Mouse (Mus musculus) testis, adult 2 months (tissue): ENCODE data around the gene Zfp64. TPM values are rescaled to one million over a fixed set of nuclear protein-coding genes. Genes with fewer than 3 reads are reported as not detected.

ENCODE experiments used
- H3K27ac ChIP-seq: fragments of 200-500 bp; 2 replicates; pipeline ENCODE4 v1.5.1; 2012; ENCODE audit warnings: low read depth, low read length; ENCODE audit not compliant: control insufficient read depth, insufficient read depth
- H3K27me3 ChIP-seq: fragments of 200-500 bp; 2 replicates; pipeline ENCODE4 v1.6.1; 2012; ENCODE audit warnings: mild to moderate bottlenecking, low read length, moderate library complexity; ENCODE audit not compliant: control insufficient read depth, insufficient read depth
- H3K36me3 ChIP-seq: fragments of 200-500 bp; 2 replicates; pipeline ENCODE4 v1.6.1; 2012; ENCODE audit warnings: mild to moderate bottlenecking, low read length; ENCODE audit not compliant: control insufficient read depth, insufficient read depth
- H3K4me1 ChIP-seq: fragments of 200-500 bp; 2 replicates; pipeline ENCODE4 v1.6.1; 2012; ENCODE audit warnings: low read length; ENCODE audit not compliant: control insufficient read depth, insufficient read depth
- H3K4me3 ChIP-seq: fragments of 200-500 bp; 2 replicates; pipeline ENCODE4 v1.5.1; 2012; ENCODE audit warnings: low read depth, mild to moderate bottlenecking, low read length, moderate library complexity, mixed read lengths; ENCODE audit not compliant: control insufficient read depth
- CTCF ChIP-seq: fragments of 200-500 bp; IDR thresholded peaks from 2 replicates; pipeline ENCODE4 v1.5.1; 2012; ENCODE audit warnings: low read depth, mild to moderate bottlenecking, inconsistent platforms, low read length, moderate library complexity; ENCODE audit not compliant: control insufficient read depth, insufficient read depth, insufficient replicate concordance
- POLR2A ChIP-seq: fragments of 200-500 bp; IDR thresholded peaks from 2 replicates; pipeline ENCODE4 v1.6.1; 2012; ENCODE audit warnings: low read depth, mild to moderate bottlenecking, inconsistent platforms, low read length, moderate library complexity; ENCODE audit not compliant: control insufficient read depth
- polyA plus RNA-seq: library from polyadenylated mRNA; depleted of rRNA; stranded (reverse); fragments of >200 nt; gene quantifications from 2 replicates; pipeline ENCODE4 v1.2.3, GENCODE M21; 2012

The Zfp64 gene
- polyA plus RNA-seq, 1 experiment: 3.4 TPM

- Histone ChIP-seq H3K4me1 (no peaks in the 10 kb centered on the region), H3K27me3 (no peaks in the 10 kb centered on the region), H3K36me3 (no peaks in the 10 kb centered on the region), H3K4me3 (no peak overlapping the region), H3K27ac (no peak overlapping the region)
- TF ChIP-seq CTCF: no peak
- TF ChIP-seq POLR2A: no peak
Measured at GRCm38 (mm10) chr2:168944011-168944410, 11.4 kb downstream of the Zfp64 start.

GRCm38 (mm10) chr2:168939941-168940340 lies 15.4 kb downstream of the Zfp64 start:
- Histone ChIP-seq H3K27ac (no peak overlapping the region), H3K4me3 (no peak overlapping the region), H3K36me3 (no peaks in the 10 kb centered on the region), H3K27me3 (no peaks in the 10 kb centered on the region), H3K4me1 (peaks cover 4% of the 10 kb centered on the region)
- TF ChIP-seq POLR2A (no peak), CTCF (no peak)

GRCm38 (mm10) chr2:168939261-168939933 lies 16.0 kb downstream of the Zfp64 start:
- H3K36me3 ChIP-seq: no peaks in the 10 kb centered on the region
- H3K4me1 ChIP-seq: peaks cover 6% of the 10 kb centered on the region
- TF ChIP-seq CTCF: no peak
- no peak for TF ChIP-seq POLR2A

GRCm38 (mm10) chr2:168936896-168937295 lies 18.5 kb downstream of the Zfp64 start:
- H3K36me3 ChIP-seq: no peaks in the 10 kb centered on the region
- H3K4me3 ChIP-seq: no peak overlapping the region
- peaks cover 7% of the 10 kb centered on the region for H3K4me1 ChIP-seq
- H3K27me3 ChIP-seq: no peaks in the 10 kb centered on the region
- TF ChIP-seq POLR2A (no peak), CTCF (no peak)
- no peak overlapping the region for H3K27ac ChIP-seq

More at GRCm38 (mm10) chr2:168939261-168939933, 16.0 kb downstream of the Zfp64 start:
- no peak overlapping the region for H3K4me3 ChIP-seq
- H3K27me3 ChIP-seq: no peaks in the 10 kb centered on the region
- H3K27ac ChIP-seq: no peak overlapping the region

- Histone ChIP-seq H3K4me3 (peak overlapping the region; percentile 83), H3K27me3 (no peaks in the 10 kb centered on the region), H3K4me1 (peaks cover 7% of the 10 kb centered on the region), H3K36me3 (no peaks in the 10 kb centered on the region), H3K27ac (no peak overlapping the region)
- no peak for TF ChIP-seq POLR2A
- TF ChIP-seq CTCF: no peak
Measured at GRCm38 (mm10) chr2:168935165-168935564, 20.2 kb downstream of the Zfp64 start.

GRCm38 (mm10) chr2:168931686-168932085 lies 23.7 kb downstream of the Zfp64 start:
- H3K27me3 ChIP-seq: no peaks in the 10 kb centered on the region
- TF ChIP-seq CTCF: no peak
- TF ChIP-seq POLR2A: no peak
- H3K4me3 ChIP-seq: no peak overlapping the region
- H3K4me1 ChIP-seq: peaks cover 7% of the 10 kb centered on the region
- H3K36me3 ChIP-seq: no peaks in the 10 kb centered on the region
- no peak overlapping the region for H3K27ac ChIP-seq

- H3K4me3 ChIP-seq: no peak overlapping the region
- H3K36me3 ChIP-seq: no peaks in the 10 kb centered on the region
- TF ChIP-seq CTCF (peak; percentile 77; the same call in 1 of the 2 replicates), POLR2A (no peak)
- no peaks in the 10 kb centered on the region for H3K27me3 ChIP-seq
- no peak overlapping the region for H3K27ac ChIP-seq
- H3K4me1 ChIP-seq: peaks cover 13% of the 10 kb centered on the region
Measured at GRCm38 (mm10) chr2:168929691-168930090, 25.7 kb downstream of the Zfp64 start.

GRCm38 (mm10) chr2:168927401-168927800 lies 28.0 kb downstream of the Zfp64 start:
- Histone ChIP-seq H3K36me3 (no peaks in the 10 kb centered on the region), H3K27me3 (no peaks in the 10 kb centered on the region), H3K4me3 (no peak overlapping the region)

More at GRCm38 (mm10) chr2:168927401-168927800, 28.0 kb downstream of the Zfp64 start:
- TF ChIP-seq POLR2A: no peak
- no peak for TF ChIP-seq CTCF
- Histone ChIP-seq H3K4me1 (peaks cover 10% of the 10 kb centered on the region), H3K27ac (no peak overlapping the region)
